Mouse (Mus musculus) cerebellum, postnatal 4 days (tissue): ENCODE data around the gene Fbxo3.
"Not testable (repeated sequence)": the region's sequence is repeated elsewhere in the genome, so short reads cannot be mapped to it uniquely, and the experiment has no call there.

Source experiments
- DNase-seq, 2 experiments: peaks; one replicate each; pipeline ENCODE4 v3.0.0; 2022; ENCODE audit warnings: low spot score in 2 of 2, mixed read lengths in 1 of 2

The Fbxo3 gene

GRCm38 (mm10) chr2:104027458-104028138 is at the start of gene Fbxo3:
Fbxo3 (plus strand) TSS chr2:104027721.
- DNase-seq, result peak; percentile 57 to 85

GRCm38 (mm10) chr2:103982250-103982649 is 45.3 kb upstream of the Fbxo3 start:
- DNase-seq, result peak; percentile 84

- no peak for DNase-seq
Measured at GRCm38 (mm10) chr2:103983146-103983545, 44.4 kb upstream of the Fbxo3 start.

- not testable (repeated sequence) for DNase-seq
Measured at GRCm38 (mm10) chr2:103987595-103987994, 39.9 kb upstream of the Fbxo3 start.

- no peak for DNase-seq
Measured at GRCm38 (mm10) chr2:103989724-103990123, 37.8 kb upstream of the Fbxo3 start.

GRCm38 (mm10) chr2:103991303-103991702 is 36.2 kb upstream of the Fbxo3 start:
- DNase-seq, result no peak

- DNase-seq, result no peak
Measured at GRCm38 (mm10) chr2:103992162-103992561, 35.4 kb upstream of the Fbxo3 start.

- DNase-seq, result no peak
Measured at GRCm38 (mm10) chr2:103992618-103993332, 34.7 kb upstream of the Fbxo3 start.

GRCm38 (mm10) chr2:104001076-104001475 is 26.4 kb upstream of the Fbxo3 start:
- DNase-seq, result no peak

- no peak for DNase-seq
Measured at GRCm38 (mm10) chr2:104001861-104002260, 25.7 kb upstream of the Fbxo3 start.

GRCm38 (mm10) chr2:104002711-104003413 is 24.7 kb upstream of the Fbxo3 start:
- peak; percentile 50 to 74 for DNase-seq

- DNase-seq, result no peak
Measured at GRCm38 (mm10) chr2:104007793-104008519, 19.6 kb upstream of the Fbxo3 start.

GRCm38 (mm10) chr2:104008853-104009252 is 18.7 kb upstream of the Fbxo3 start:
- not testable (repeated sequence) for DNase-seq

- DNase-seq, result no peak
Measured at GRCm38 (mm10) chr2:104023096-104023495, 4.4 kb upstream of the Fbxo3 start.

GRCm38 (mm10) chr2:104024656-104025055 is 2.9 kb upstream of the Fbxo3 start:
- no peak for DNase-seq

- no peak for DNase-seq
Measured at GRCm38 (mm10) chr2:104028139-104028723, 710 bp downstream of the Fbxo3 start, which contains the start of gene 4931422A03Rik. 4931422A03Rik (minus strand) TSS chr2:104028361.

- DNase-seq, result no peak
Measured at GRCm38 (mm10) chr2:104029074-104029473, 1.6 kb downstream of the Fbxo3 start.

GRCm38 (mm10) chr2:104030381-104030780 is 2.9 kb downstream of the Fbxo3 start:
- DNase-seq, result no peak

- no peak for DNase-seq
Measured at GRCm38 (mm10) chr2:104032056-104032455, 4.5 kb downstream of the Fbxo3 start.

- DNase-seq, result peak; percentile 25 to 60
Measured at GRCm38 (mm10) chr2:104034832-104035472, 7.4 kb downstream of the Fbxo3 start.

- no peak for DNase-seq
Measured at GRCm38 (mm10) chr2:104035595-104035994, 8.1 kb downstream of the Fbxo3 start.
